Mouse (Mus musculus) liver, embryonic 16.5 days (tissue): ENCODE measurements around the gene Prkaa2. TPM values are rescaled to one million over a fixed set of nuclear protein-coding genes. Genes with fewer than 3 reads are reported as not detected.

Source experiments
- ATAC-seq: fragments of 200-750 bp; cut with Nextera tagmentation; 2 replicates; pipeline ENCODE4 v1.8.0; 2017; ENCODE audit warnings: low read depth, mild to moderate bottlenecking, moderate number of reproducible peaks, moderate library complexity
- H3K27ac ChIP-seq: fragments of 300-500 bp; sonication (generic); 2 replicates; pipeline ENCODE4 v1.5.1; 2014; ENCODE audit warnings: mild to moderate bottlenecking, low read length
- H3K27me3 ChIP-seq: fragments of 300-500 bp; sonication (generic); 2 replicates; pipeline ENCODE4 v1.6.1; 2014; ENCODE audit warnings: low read depth, low read length, mixed read lengths; ENCODE audit not compliant: control insufficient read depth, insufficient read depth
- H3K36me3 ChIP-seq: fragments of 300-500 bp; sonication (generic); 2 replicates; pipeline ENCODE4 v1.6.1; 2014; ENCODE audit warnings: mild to moderate bottlenecking; ENCODE audit not compliant: control insufficient read depth, insufficient read depth
- H3K4me1 ChIP-seq: fragments of 300-500 bp; sonication (generic); 2 replicates; pipeline ENCODE4 v1.6.1; 2014; ENCODE audit warnings: low read depth, low read length, mixed read lengths; ENCODE audit not compliant: control insufficient read depth
- H3K4me2 ChIP-seq: fragments of 300-500 bp; sonication (generic); 2 replicates; pipeline ENCODE4 v1.6.1; 2014; ENCODE audit warnings: low read depth, low read length, mixed read lengths
- H3K4me3 ChIP-seq: fragments of 300-500 bp; sonication (generic); 2 replicates; pipeline ENCODE4 v1.5.1; 2014; ENCODE audit warnings: low read depth, mild to moderate bottlenecking, low read length
- H3K9ac ChIP-seq: fragments of 300-500 bp; sonication (generic); 2 replicates; pipeline ENCODE4 v1.6.1; 2014; ENCODE audit warnings: low read depth, low read length
- H3K9me3 ChIP-seq: fragments of 300-500 bp; sonication (generic); replicated peaks from 2 replicates; pipeline ENCODE4 v1.6.1; 2016; ENCODE audit warnings: low read length; ENCODE audit not compliant: control insufficient read depth
- WGBS: fragments of 180-500 bp; shearing (Covaris S2); extraction: QIAGEN DNeasy Blood & Tissue Kit; methylation state at CpG from one replicate; pipeline ENCODE4 v1.1.7; 2014; ENCODE audit not compliant: insufficient replicate concordance; 5-methylcytosine and 5-hydroxymethylcytosine counted together
- polyA plus RNA-seq: library from polyadenylated mRNA; unstranded; fragments of >200 nt; fragmentation: Nextera tagmentation; extraction: Ambion mirVana; gene quantifications from 2 replicates; pipeline ENCODE4 v1.2.1, GENCODE M21; 2015

The Prkaa2 gene
- 0.37 and 0.47 TPM in 2 replicates for polyA plus RNA-seq

DNA sequence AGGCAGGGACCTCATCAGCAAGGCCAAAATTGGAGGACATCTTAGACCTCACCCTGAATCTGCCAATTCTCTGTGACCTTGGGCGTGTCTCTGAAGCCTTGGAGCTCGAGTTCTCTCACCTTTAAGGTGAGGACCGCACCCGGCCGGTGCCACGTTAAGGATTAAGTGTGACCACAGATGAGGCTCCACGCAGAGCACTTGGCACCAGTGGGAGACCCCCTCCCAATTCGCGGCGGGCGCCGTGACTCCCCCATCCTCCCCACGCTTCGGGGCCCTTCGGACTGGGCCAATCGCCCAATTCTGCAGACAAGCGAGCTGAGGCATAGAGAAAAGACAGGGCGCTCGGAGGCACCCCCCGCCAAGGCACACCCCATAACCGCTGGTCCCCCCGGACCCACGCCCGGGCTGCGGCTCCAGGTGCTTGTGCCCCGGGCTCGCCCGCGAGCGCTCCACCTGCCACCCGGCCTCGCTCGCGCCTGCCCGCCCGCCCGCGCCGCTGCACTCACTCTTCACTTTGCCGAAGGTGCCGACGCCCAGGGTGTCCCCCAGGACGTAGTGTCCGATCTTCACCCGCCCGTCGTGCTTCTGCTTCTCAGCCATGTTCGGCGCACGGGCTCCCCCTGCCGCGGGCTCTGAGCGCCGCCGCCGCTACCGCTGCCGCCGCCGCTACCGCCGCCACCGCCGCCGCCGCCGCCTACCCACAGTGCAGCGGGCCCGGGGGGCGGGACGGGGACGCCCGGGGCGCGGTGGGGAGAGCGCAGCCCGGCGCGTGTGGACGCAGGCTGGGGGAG lies at the start of gene Prkaa2:
Gene Prkaa2, minus strand, starts transcription at position 692 of the 791 bp plus-strand sequence.
- Histone ChIP-seq H3K9ac (peak within 1 kb of the TSS; percentile 48), H3K4me2 (peak within 1 kb of the TSS; percentile 56), H3K4me3 (peak within 1 kb of the TSS; percentile 59), H3K27me3 (peaks cover 32% of the 10 kb centered on the region), H3K4me1 (no peaks in the 10 kb centered on the region), H3K36me3 (no peaks in the 10 kb centered on the region), H3K27ac (no peak within 1 kb of the TSS), H3K9me3 (no peaks in the 10 kb centered on the region)
- 1% methylated on average over 74 of the region's 80 CpGs for WGBS
- peak; percentile 80 for ATAC-seq

DNA sequence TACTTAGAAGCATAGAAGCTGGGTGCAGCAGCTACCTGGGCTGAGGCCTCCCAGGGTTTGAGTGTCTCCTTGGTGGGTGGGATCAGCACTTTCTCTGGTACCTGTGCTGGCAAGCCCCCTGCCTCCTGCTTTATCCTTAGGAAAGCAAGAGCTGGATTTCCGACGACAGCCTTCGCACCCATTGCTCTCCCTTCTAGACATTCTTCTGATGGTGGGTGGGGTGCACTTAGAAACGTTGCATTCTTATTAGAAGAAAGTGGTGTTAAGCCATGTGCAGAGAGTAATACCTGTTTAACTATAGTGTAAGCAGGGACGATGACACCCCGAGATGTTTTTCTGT lies 49.8 kb upstream of the Prkaa2 start:
- Histone ChIP-seq H3K27me3 (peaks cover 21% of the 10 kb centered on the region), H3K4me3 (peak overlapping the region; percentile 67), H3K36me3 (peaks cover 3% of the 10 kb centered on the region; the same call in 1 of the 2 replicates), H3K27ac (no peak overlapping the region), H3K9ac (no peak overlapping the region), H3K4me1 (peaks cover 2% of the 10 kb centered on the region), H3K9me3 (no peaks in the 10 kb centered on the region), H3K4me2 (peak overlapping the region; percentile 58)
- WGBS: 45% methylated on average over 6 of the region's 6 CpGs
- no peak for ATAC-seq

- H3K9me3 ChIP-seq: no peaks in the 10 kb centered on the region
- 12% methylated on average over 18 of the region's 18 CpGs for WGBS
- H3K27me3 ChIP-seq: peaks cover 21% of the 10 kb centered on the region
- H3K9ac ChIP-seq: peak overlapping the region; percentile 70
- ATAC-seq: no peak
- peak overlapping the region; percentile 67 for H3K4me3 ChIP-seq
- peak overlapping the region; percentile 58 for H3K4me2 ChIP-seq
- H3K36me3 ChIP-seq: peaks cover 3% of the 10 kb centered on the region; the same call in 1 of the 2 replicates
- peaks cover 2% of the 10 kb centered on the region for H3K4me1 ChIP-seq
- no peak overlapping the region for H3K27ac ChIP-seq
These were observed 49.2 kb upstream of the Prkaa2 start for GRCm38 (mm10) chr4:105158651-105159530.

DNA sequence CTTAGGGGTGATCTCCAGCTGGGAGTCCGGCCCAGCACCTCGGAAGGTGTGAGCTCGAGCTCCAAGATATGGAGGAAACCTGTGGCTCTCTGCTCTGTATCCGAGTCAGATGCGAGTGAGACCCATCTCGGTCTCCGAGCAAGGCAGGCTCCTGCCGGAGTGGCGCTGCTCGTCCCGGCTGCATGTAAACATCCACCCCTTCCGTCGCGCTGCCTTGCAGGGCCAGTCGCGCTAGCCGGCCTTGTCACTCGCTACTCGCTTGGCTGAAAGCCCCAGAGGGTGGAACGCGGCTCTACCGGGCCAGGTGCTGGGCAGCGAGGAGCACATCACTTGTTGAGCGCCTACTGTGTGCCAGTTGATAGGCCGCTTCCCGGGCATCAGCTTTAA lies 48.5 kb upstream of the Prkaa2 start:
- WGBS: under 1% methylated on average over 26 of the region's 26 CpGs
- peaks cover 2% of the 10 kb centered on the region for H3K4me1 ChIP-seq
- peaks cover 21% of the 10 kb centered on the region for H3K27me3 ChIP-seq
- H3K9me3 ChIP-seq: no peaks in the 10 kb centered on the region
- peak overlapping the region; percentile 58 for H3K4me2 ChIP-seq
- H3K4me3 ChIP-seq: peak overlapping the region; percentile 67
- peak; percentile 59 for ATAC-seq
- H3K9ac ChIP-seq: peak overlapping the region; percentile 70
- peak overlapping the region; percentile 85; the same call in 1 of the 2 replicates for H3K27ac ChIP-seq
- H3K36me3 ChIP-seq: peaks cover 3% of the 10 kb centered on the region; the same call in 1 of the 2 replicates

- Histone ChIP-seq H3K4me3 (peak within 1 kb of the TSS; percentile 67), H3K27ac (peak within 1 kb of the TSS; percentile 85), H3K4me2 (peak within 1 kb of the TSS; percentile 58), H3K9me3 (no peaks in the 10 kb centered on the region), H3K27me3 (peaks cover 21% of the 10 kb centered on the region), H3K9ac (peak within 1 kb of the TSS; percentile 70), H3K4me1 (peaks cover 2% of the 10 kb centered on the region), H3K36me3 (peaks cover 3% of the 10 kb centered on the region; the same call in 1 of the 2 replicates)
- WGBS: under 1% methylated on average over 73 of the region's 77 CpGs
- ATAC-seq: peak; percentile 73
These were observed 47.8 kb upstream of the Prkaa2 start, which contains the start of gene Plpp3 for GRCm38 (mm10) chr4:105157276-105158168. Gene Plpp3, plus strand, starts transcription at chr4:105157347.

- ATAC-seq: no peak
- Histone ChIP-seq H3K36me3 (peaks cover 3% of the 10 kb centered on the region; the same call in 1 of the 2 replicates), H3K9me3 (no peaks in the 10 kb centered on the region), H3K4me1 (no peaks in the 10 kb centered on the region), H3K4me2 (peak overlapping the region; percentile 58), H3K27me3 (peaks cover 21% of the 10 kb centered on the region), H3K27ac (no peak overlapping the region; the same call in 1 of the 2 replicates), H3K9ac (no peak overlapping the region), H3K4me3 (peak overlapping the region; percentile 67)
- whole genome bisulfite sequencing: 0% methylated on average over 4 of the region's 4 CpGs
These were observed 47.2 kb upstream of the Prkaa2 start for GRCm38 (mm10) chr4:105156955-105157275.

GRCm38 (mm10) chr4:105156281-105156680 lies 46.6 kb upstream of the Prkaa2 start:
- Histone ChIP-seq H3K27me3 (peaks cover 21% of the 10 kb centered on the region), H3K9me3 (no peaks in the 10 kb centered on the region), H3K4me2 (no peak overlapping the region), H3K4me1 (no peaks in the 10 kb centered on the region), H3K4me3 (no peak overlapping the region), H3K36me3 (0 out of 2 replicates have a peak, but pooled peaks cover under 1% of the 10 kb centered on the region), H3K9ac (no peak overlapping the region), H3K27ac (no peak overlapping the region)
- ATAC-seq: no peak
- WGBS: 55% methylated on average over 7 of the region's 7 CpGs

- H3K36me3 ChIP-seq: no peaks in the 10 kb centered on the region
- 67% methylated on average over 3 of the region's 3 CpGs for WGBS
- H3K9me3 ChIP-seq: no peaks in the 10 kb centered on the region
These were observed 43.5 kb upstream of the Prkaa2 start for GRCm38 (mm10) chr4:105153227-105153626.

More at GRCm38 (mm10) chr4:105153227-105153626, 43.5 kb upstream of the Prkaa2 start:
- Histone ChIP-seq H3K4me3 (no peak overlapping the region), H3K9ac (no peak overlapping the region), H3K4me2 (no peak overlapping the region), H3K4me1 (no peaks in the 10 kb centered on the region), H3K27ac (no peak overlapping the region), H3K27me3 (peaks cover 11% of the 10 kb centered on the region)
- ATAC-seq: no peak
